Mouse (Mus musculus) spleen, postnatal 4 days (tissue): ENCODE measurements around the gene 4931417E11Rik.

Experiments used
- DNase-seq, 2 experiments: peaks; one replicate each; pipeline ENCODE4 v3.0.0; 2022; ENCODE audit warnings: low spot score in 2 of 2

Gene 4931417E11Rik

DNA sequence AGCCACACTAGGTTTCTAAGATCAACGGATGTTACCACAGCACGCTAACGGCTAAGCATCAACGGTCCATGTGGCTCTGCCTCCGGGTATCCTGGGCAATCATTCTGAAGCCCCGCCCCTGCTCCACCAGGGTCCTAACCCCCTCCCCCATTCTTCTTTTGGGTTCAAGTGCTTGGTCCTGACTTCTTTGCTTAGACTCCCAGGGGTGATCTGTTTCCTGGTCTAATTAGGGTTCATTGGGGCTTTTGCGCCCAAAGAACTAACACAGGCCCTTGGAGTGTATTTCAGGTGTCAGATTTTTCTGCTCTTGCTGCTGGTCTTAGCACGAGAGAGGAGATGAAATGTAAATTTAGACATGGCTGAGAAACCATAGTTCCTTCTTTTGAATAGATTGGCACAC is at the start of gene 4931417E11Rik:
4931417E11Rik (minus strand) TSS at position 101 of the 400 bp plus-strand sequence.
- no peak for DNase-seq

DNA sequence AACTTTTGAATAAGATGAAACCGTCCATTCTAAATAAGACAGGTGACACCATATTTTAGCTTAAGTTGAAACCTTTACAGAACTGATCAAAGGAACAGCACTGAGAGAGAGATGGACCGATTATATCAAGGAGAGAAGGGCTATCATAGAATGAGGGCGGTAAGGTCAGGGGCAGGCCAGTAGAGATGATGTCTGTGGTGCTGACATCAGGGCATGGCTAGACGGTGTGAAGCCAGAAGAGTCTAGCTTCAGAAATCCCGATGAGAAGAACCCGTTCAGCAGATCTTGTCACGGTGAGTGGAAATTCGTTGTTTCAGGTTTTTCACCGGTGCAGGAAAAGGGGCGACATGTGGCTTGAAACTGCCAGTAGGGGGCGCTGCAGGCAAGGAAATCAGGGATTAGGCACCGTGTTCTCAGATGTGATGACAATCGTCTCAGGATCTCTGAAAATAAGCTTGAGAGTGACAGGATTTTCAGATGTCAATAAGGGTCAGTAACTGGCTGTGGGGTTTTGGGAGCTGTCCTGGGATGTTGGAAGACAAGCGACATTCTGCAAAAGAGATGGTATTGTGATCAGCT is 48.4 kb upstream of the 4931417E11Rik start:
- no peak for DNase-seq

DNA sequence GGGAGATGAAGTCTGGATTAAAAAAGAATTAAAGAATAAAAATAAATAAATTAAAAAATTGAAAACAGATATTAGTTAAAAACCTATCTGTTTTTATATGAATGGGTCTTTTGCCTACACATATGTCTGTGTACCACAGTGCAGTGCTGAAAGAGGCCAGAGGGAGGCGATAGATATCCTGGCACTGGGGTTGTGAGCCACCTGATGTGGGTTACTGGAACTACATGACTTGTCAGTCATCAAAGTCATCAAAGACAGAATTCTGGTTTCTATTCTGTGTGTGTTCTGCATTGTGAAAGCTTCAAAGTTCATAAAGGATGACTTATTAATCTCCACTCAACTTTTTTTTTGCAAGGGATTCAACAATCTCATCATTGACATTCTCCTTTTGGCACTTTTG is 43.4 kb upstream of the 4931417E11Rik start:
- DNase-seq, result no peak

DNA sequence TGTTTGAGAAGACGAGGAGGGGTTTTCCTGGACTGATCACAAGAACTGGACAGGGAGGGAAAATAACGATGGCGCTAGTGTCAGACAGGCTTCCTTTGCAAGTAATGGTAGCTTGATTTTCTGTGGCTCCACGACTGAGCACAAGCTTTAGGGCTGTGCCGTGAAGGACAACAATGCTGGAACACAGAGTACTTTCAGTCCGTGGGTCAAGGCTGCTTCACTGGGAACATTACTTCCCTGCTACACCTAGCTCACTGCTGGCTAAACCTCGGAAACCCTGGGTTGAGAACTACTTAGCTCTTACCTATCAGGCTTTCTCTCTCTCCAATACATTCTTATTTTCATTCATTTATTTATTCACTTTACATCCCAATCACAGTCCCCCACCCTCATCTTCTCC is 30.2 kb upstream of the 4931417E11Rik start:
- DNase-seq, result no peak

DNA sequence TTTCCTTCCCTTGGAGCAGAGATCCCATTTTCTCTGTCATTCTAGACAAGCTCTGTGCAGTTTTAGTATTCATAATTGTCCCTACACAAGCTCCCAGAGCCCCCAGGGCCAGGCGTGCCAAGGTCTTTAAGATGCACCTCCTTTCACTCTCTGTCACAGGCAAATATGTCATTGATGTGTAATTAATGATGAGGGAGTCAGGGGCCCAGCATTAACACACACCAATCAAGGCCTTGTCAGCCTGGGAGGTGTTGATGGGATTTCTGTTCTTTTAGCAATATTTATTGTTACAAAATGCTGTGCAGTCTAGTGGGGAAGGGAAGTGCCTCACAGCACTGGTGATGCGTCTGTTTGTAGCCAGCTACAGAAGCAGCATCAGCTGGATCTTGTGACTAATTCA is 27.9 kb upstream of the 4931417E11Rik start:
- no peak for DNase-seq

DNA sequence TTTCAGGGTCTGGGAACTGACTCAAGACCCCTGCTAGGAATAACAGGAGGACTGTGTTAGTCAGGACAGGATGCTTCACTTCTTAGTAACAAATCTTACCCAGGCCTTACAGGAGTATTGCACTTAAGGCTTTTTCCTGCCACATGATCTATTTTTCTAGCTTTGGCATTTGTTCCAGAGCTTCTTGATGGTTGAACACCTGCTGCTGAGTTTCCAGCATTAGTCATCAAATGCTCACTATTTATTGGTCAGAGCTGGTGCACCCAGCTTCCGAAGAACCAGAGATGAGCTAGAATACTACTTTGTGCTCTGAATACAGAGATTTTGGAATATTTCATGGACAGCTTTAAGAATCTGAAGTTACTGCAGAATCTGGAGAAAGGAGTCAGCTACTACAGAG is 21.1 kb upstream of the 4931417E11Rik start:
- DNase-seq, result no peak

DNA sequence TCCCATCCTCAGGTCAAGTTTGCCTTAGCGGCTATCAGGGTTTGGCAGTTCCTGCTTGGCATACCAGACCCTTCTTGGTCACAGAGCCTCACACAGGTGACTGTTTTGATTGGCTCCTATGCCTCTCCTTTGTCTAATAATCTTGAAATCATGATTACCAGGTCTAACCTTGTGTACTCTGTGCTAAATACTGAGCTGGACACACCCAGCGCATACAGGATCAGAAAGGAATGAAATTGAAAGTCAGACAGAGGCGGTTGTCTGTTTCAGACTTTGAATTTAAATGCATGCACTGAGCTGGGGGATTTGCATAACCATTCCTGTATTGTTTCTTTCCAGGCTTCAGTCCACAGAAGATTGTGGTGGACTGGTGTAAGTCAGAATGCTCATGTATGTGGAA is 16.1 kb upstream of the 4931417E11Rik start:
- DNase-seq, result no peak

DNA sequence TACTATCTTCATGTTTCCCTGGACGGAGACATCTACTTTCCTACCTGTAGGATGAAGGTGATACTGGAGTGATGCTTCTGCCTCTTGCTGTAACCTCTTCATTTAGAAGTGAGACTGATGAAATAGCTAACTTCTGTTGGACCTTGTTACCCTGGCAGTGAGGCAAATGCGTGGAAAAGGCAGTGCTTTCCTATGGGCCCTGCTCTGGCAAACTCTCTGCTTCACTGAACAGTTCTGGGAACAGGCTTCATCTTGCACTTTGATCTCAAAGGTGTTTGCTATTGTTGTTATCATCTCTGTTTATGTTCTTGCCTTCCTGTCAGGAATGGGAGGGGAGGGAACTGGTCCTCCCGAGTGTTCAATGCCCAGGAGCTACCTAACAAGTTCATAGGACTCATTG is 3.4 kb downstream of the 4931417E11Rik start:
- no peak for DNase-seq

DNA sequence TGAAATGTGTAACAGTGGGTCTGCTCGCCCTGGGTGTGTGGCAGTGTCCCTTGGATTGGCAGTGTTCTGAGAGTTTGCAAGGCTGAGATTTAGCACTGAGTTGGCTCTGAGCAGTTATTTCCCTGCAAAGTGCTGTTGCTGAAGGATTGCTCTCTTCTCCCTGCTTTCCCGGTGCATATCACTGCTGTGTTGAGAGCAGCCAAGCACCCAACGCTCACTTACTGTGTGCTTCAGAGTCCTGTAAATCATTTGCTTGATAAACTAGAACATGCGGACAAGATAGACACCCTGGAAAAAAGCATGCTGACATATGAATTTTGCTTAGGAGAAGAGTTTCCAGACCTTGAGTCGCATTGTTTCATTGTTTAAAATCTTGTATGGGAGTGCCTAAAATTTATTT is 6.9 kb downstream of the 4931417E11Rik start:
- DNase-seq, result no peak

DNA sequence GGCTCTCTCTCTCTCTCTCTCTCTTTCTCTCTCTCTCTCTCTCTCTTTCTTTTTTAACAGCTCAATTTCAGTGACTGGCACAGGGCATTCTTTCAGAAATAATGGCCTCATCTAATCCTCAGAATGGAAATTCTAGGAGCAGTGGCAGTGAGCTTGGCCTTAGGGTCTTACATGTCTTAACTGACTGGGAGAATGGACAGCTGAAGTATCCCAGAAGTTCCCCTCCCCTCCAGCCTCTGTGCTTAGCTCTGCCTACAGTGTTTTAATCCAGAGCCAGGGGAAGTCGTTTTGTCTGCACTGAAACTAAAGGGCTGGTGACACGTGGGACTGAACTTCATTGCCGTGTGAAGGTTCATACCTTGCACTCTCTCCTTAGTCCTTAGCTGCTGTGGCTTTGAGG is 35.6 kb downstream of the 4931417E11Rik start:
- DNase-seq, result no peak

DNA sequence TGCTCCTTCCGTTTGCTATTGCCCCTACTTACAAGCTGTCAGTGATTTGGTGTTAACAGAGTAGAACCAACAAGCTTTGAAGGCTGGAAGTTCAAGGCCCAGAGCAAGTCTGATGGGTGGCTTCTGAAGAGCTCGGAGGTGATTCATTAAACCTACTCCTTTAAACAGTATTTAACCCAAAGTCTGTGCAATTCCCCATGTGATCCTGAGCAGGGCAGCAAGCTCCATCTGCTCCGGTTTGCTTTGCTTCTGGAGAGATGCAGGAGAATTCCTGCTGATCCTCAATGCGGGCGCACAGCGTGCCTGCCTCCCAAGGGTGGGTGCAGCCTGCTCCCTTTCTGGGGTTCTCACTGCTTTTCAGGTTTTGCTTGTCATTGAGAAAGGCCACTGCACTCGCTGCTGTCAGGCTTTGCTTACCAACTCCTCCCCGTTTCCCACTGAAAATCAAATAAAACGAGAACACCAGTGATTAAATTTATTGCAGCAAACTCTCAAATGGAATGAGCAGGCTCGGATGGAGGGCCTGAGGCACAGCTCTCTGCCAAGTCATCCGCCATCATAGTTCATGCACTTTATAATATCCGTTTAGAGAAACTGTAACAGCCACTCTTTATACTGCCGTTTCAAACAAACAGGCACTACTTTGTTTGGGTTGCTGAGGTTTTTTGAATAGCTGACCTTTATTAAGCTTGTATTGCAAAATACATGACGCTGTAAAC is 40.7 kb downstream of the 4931417E11Rik start:
- no peak for DNase-seq

DNA sequence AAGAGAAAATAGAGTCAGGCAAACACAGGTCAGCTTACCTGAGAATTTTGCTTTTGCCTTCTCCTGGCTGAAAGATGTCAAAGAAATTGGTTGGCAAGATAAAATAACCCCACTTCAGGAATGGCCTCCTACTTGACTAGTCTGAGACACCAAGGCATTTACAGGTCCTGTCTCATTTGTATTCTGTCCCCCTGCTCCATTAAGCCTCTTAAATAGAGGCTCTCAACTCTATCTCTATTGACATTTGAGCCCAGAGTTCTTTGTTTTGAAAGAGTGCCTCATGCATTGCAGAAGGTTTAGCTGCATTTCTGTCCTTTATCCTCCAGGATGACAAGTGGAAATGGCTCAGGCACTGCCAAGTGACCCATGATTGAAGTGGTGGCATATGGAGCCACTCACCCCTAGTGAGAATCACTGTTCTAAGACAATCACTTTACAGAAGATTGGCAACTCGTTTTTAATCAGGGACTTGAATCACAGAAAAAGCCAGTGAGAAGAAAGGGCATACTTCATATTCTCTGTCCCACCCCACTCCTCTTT is 42.1 kb downstream of the 4931417E11Rik start:
- no peak for DNase-seq
